Mouse (Mus musculus) heart, embryonic 14.5 days (tissue): ENCODE measurements at regions not wholly inside any gene's neighbourhood (a gene's known extent, or its start where the extent isn't known, plus 50 kb on each side); places are given as distances from the start of the nearest gene placed in this dataset.
"Not testable (repeated sequence)": the region's sequence is repeated elsewhere in the genome, so short reads cannot be mapped to it uniquely, and the experiment has no call there.

Source experiments
- ATAC-seq: fragments of 200-750 bp; cut with Nextera tagmentation; 2 replicates; pipeline ENCODE4 v1.8.0; 2017; ENCODE audit warnings: low read depth, moderate TSS enrichment; ENCODE audit not compliant: insufficient number of reproducible peaks, insufficient read depth, low FRiP score
- H3K27ac ChIP-seq, 2 experiments: fragments of 200-500 bp in 1 of 2; fragments of 300-500 bp in 1 of 2; sonication (generic) in 1 of 2; replicated peaks in 1 of 2; 2 replicates each; pipeline ENCODE4 v1.5.1; 2012 to 2014; ENCODE audit warnings: low read depth in 2 of 2, low read length in 2 of 2, control low read depth in 1 of 2, mild to moderate bottlenecking in 1 of 2, mixed read lengths in 1 of 2; ENCODE audit not compliant: control insufficient read depth in 1 of 2, insufficient read depth in 1 of 2
- H3K27me3 ChIP-seq: fragments of 300-500 bp; sonication (generic); 2 replicates; pipeline ENCODE4 v1.6.1; 2014; ENCODE audit warnings: mild to moderate bottlenecking, low read length, control low read depth; ENCODE audit not compliant: control insufficient read depth, insufficient read depth
- H3K36me3 ChIP-seq: fragments of 300-500 bp; sonication (generic); 2 replicates; pipeline ENCODE4 v1.6.1; 2014; ENCODE audit warnings: mild to moderate bottlenecking, control low read depth, low read length, mixed read lengths; ENCODE audit not compliant: control insufficient read depth, insufficient read depth
- H3K4me1 ChIP-seq, 2 experiments: fragments of 200-500 bp in 1 of 2; fragments of 300-500 bp in 1 of 2; sonication (generic) in 1 of 2; 2 replicates each; pipeline ENCODE4 v1.6.1; 2012 to 2014; ENCODE audit warnings: low read length in 2 of 2, control low read depth in 1 of 2, mixed read lengths in 1 of 2; ENCODE audit not compliant: control insufficient read depth in 2 of 2, insufficient read depth in 2 of 2
- H3K4me2 ChIP-seq: fragments of 300-500 bp; sonication (generic); 2 replicates; pipeline ENCODE4 v1.6.1; 2014; ENCODE audit warnings: mild to moderate bottlenecking, low read length
- H3K4me3 ChIP-seq, 2 experiments: fragments of 200-500 bp in 1 of 2; fragments of 300-500 bp in 1 of 2; sonication (generic) in 1 of 2; 2 replicates each; pipeline ENCODE4 v1.5.1; 2012 to 2014; ENCODE audit warnings: low read length in 2 of 2, mild to moderate bottlenecking in 2 of 2, control low read depth in 1 of 2, low read depth in 1 of 2, moderate library complexity in 1 of 2; ENCODE audit not compliant: control insufficient read depth in 1 of 2, insufficient read depth in 1 of 2
- H3K9ac ChIP-seq: fragments of 300-500 bp; sonication (generic); 2 replicates; pipeline ENCODE4 v1.6.1; 2014; ENCODE audit warnings: mild to moderate bottlenecking, low read length
- H3K9me3 ChIP-seq: fragments of 300-500 bp; sonication (generic); 2 replicates; pipeline ENCODE4 v1.6.1; 2016; ENCODE audit warnings: low read length, control low read depth; ENCODE audit not compliant: control insufficient read depth
- WGBS: fragments of 180-500 bp; shearing (Covaris S2); extraction: QIAGEN DNeasy Blood & Tissue Kit; methylation state at CpG from one replicate; pipeline ENCODE4 v1.1.7; 2014; 5-methylcytosine and 5-hydroxymethylcytosine counted together

- H3K27ac ChIP-seq = no peak overlapping the region
- no peak overlapping the region for H3K9ac ChIP-seq
- H3K36me3 ChIP-seq = no peaks in the 10 kb centered on the region
- no peak overlapping the region for H3K4me2 ChIP-seq
- peaks cover 5 to 12% of the 10 kb centered on the region in 2 experiments for H3K4me1 ChIP-seq
- 87% methylated on average over 3 of the region's 3 CpGs for WGBS
- no peak overlapping the region for H3K4me3 ChIP-seq
- no peaks in the 10 kb centered on the region for H3K9me3 ChIP-seq
- ATAC-seq = no peak
- no peaks in the 10 kb centered on the region for H3K27me3 ChIP-seq
Measured at GRCm38 (mm10) chr1:136680173-136680572, 55.5 kb downstream of the Zfp281 start.

GRCm38 (mm10) chr1:136682311-136682710 lies 57.6 kb downstream of the Zfp281 start:
- H3K36me3 ChIP-seq, H3K27ac ChIP-seq, ATAC-seq, H3K27me3 ChIP-seq, H3K4me3 ChIP-seq, H3K9ac ChIP-seq, H3K9me3 ChIP-seq, H3K4me2 ChIP-seq: not testable (repeated sequence)
- H3K4me1 ChIP-seq = peaks cover 7 to 14% of the 10 kb centered on the region in 2 experiments
- WGBS = 58% methylated on average over 10 of the region's 10 CpGs

GRCm38 (mm10) chr1:136683061-136683531 lies 58.4 kb downstream of the Zfp281 start:
- peaks cover 7 to 14% of the 10 kb centered on the region in 2 experiments for H3K4me1 ChIP-seq
- no peak overlapping the region for H3K4me3 ChIP-seq
- peak overlapping the region; percentile 11; the same call in 1 of the 2 replicates for H3K4me2 ChIP-seq
- H3K9ac ChIP-seq = no peak overlapping the region
- peak overlapping the region; percentile 10 to 57; a peak in 1 of 4 replicates for H3K27ac ChIP-seq
- no peaks in the 10 kb centered on the region for H3K9me3 ChIP-seq
- ATAC-seq = no peak
- no peaks in the 10 kb centered on the region for H3K27me3 ChIP-seq
- WGBS = 69% methylated on average over 3 of the region's 3 CpGs
- H3K36me3 ChIP-seq = no peaks in the 10 kb centered on the region

GRCm38 (mm10) chr1:136683561-136684131 lies 58.9 kb downstream of the Zfp281 start:
- Histone ChIP-seq H3K36me3 (no peaks in the 10 kb centered on the region), H3K4me2 (peak overlapping the region; percentile 11; the same call in 1 of the 2 replicates), H3K4me1 (peaks cover 7 to 14% of the 10 kb centered on the region in 2 experiments), H3K9me3 (no peaks in the 10 kb centered on the region), H3K27ac (peak overlapping the region; percentile 35 to 57; a peak in 2 of 4 replicates), H3K9ac (no peak overlapping the region), H3K4me3 (no peak overlapping the region), H3K27me3 (no peaks in the 10 kb centered on the region)
- WGBS = 52% methylated on average over 10 of the region's 10 CpGs
- ATAC-seq = no peak; the same call in 1 of the 2 replicates

- Histone ChIP-seq H3K4me2 (no peak overlapping the region), H3K27ac (0 out of 4 replicates have a peak overlapping the region, but pooled peaks of 1 of the 2 experiments have one; percentile 57), H3K4me1 (peaks cover 7 to 14% of the 10 kb centered on the region in 2 experiments), H3K36me3 (no peaks in the 10 kb centered on the region), H3K9me3 (no peaks in the 10 kb centered on the region), H3K9ac (no peak overlapping the region), H3K4me3 (no peak overlapping the region), H3K27me3 (no peaks in the 10 kb centered on the region)
- ATAC-seq = no peak
- 88% methylated on average over 5 of the region's 5 CpGs for WGBS
Measured at GRCm38 (mm10) chr1:136684481-136684880, 59.8 kb downstream of the Zfp281 start.

- no peak for ATAC-seq
- 44% methylated on average over 13 of the region's 13 CpGs for WGBS
- H3K4me1 ChIP-seq = peaks cover 7 to 14% of the 10 kb centered on the region in 2 experiments
- no peaks in the 10 kb centered on the region for H3K9me3 ChIP-seq
- peak overlapping the region; percentile 39 for H3K4me2 ChIP-seq
- no peak overlapping the region; a peak in 1 of 4 replicates for H3K4me3 ChIP-seq
- H3K27ac ChIP-seq = peak overlapping the region; percentile 4 to 25; a peak in 1 of 4 replicates
- H3K9ac ChIP-seq = no peak overlapping the region
- H3K27me3 ChIP-seq = no peaks in the 10 kb centered on the region
- no peaks in the 10 kb centered on the region for H3K36me3 ChIP-seq
Measured at GRCm38 (mm10) chr1:136685191-136686060, 60.7 kb downstream of the Zfp281 start.

GRCm38 (mm10) chr1:136686467-136686866 lies 61.8 kb downstream of the Zfp281 start:
- H3K4me1 ChIP-seq = peaks cover 7 to 14% of the 10 kb centered on the region in 2 experiments

More at GRCm38 (mm10) chr1:136686467-136686866, 61.8 kb downstream of the Zfp281 start:
- H3K27me3 ChIP-seq = no peaks in the 10 kb centered on the region
- H3K4me2 ChIP-seq = no peak overlapping the region
- H3K4me3 ChIP-seq = no peak overlapping the region
- no peak overlapping the region for H3K9ac ChIP-seq
- no peak for ATAC-seq
- H3K36me3 ChIP-seq = no peaks in the 10 kb centered on the region
- H3K9me3 ChIP-seq = no peaks in the 10 kb centered on the region
- no peak overlapping the region for H3K27ac ChIP-seq
